Mouse (Mus musculus): ENCODE results near the gene Gpr152. TPM values are rescaled to one million over a fixed set of nuclear protein-coding genes. Genes with fewer than 3 reads are reported as not detected.

Gene Gpr152
- polyA plus RNA-seq, 1 experiment from 2014 or later: not detected

GRCm38 (mm10) chr19:4113806-4114230, 25.8 kb upstream of the Gpr152 start:
- peak; percentile 85 for ATAC-seq
- no peak overlapping the region for H3K4me3 ChIP-seq (ENCODE audit: low read depth, low read length)
- no peaks in the 10 kb centered on the region for H3K27me3 ChIP-seq (replicated peaks; ENCODE audit: control insufficient read depth, insufficient read depth, low read length)
- no peak for TF ChIP-seq CTCF (IDR thresholded peaks at IDR 0.05; ENCODE audit: low read depth)
- H3K36me3 ChIP-seq (ENCODE audit: control insufficient read depth, insufficient read depth): peaks cover 71% of the 10 kb centered on the region
- H3K4me2 ChIP-seq (replicated peaks; ENCODE audit: low read depth): peak overlapping the region; percentile 46
- H3K9me3 ChIP-seq (ENCODE audit: control insufficient read depth): no peaks in the 10 kb centered on the region
- H3K27ac ChIP-seq (ENCODE audit: low read depth, low read length): peak overlapping the region; percentile 97
- H3K4me1 ChIP-seq (replicated peaks; ENCODE audit: control insufficient read depth, insufficient read depth, low read length): peaks cover 5% of the 10 kb centered on the region
- WGBS: 14% methylated on average over 5 of the region's 5 CpGs
- H3K9ac ChIP-seq (ENCODE audit: low read depth, low read length): peak overlapping the region; percentile 35

GRCm38 (mm10) chr19:4114551-4114950, 25.0 kb upstream of the Gpr152 start:
- WGBS: 59% methylated on average over 10 of the region's 10 CpGs
- no peak for TF ChIP-seq CTCF (IDR thresholded peaks at IDR 0.05; ENCODE audit: low read depth)
- no peak; the same call in 1 of the 2 replicates for ATAC-seq
- H3K27ac ChIP-seq (ENCODE audit: low read depth, low read length): peak overlapping the region; percentile 97
- peaks cover 73% of the 10 kb centered on the region for H3K36me3 ChIP-seq (ENCODE audit: control insufficient read depth, insufficient read depth)
- no peak overlapping the region for H3K4me3 ChIP-seq (ENCODE audit: low read depth, low read length)
- no peaks in the 10 kb centered on the region for H3K9me3 ChIP-seq (ENCODE audit: control insufficient read depth)
- H3K27me3 ChIP-seq (replicated peaks; ENCODE audit: control insufficient read depth, insufficient read depth, low read length): no peaks in the 10 kb centered on the region
- H3K4me2 ChIP-seq (replicated peaks; ENCODE audit: low read depth): no peak overlapping the region
- H3K9ac ChIP-seq (ENCODE audit: low read depth, low read length): 0 out of 2 replicates have a peak overlapping the region, but pooled peaks have one; percentile 11
- H3K4me1 ChIP-seq (replicated peaks; ENCODE audit: control insufficient read depth, insufficient read depth, low read length): peaks cover 5% of the 10 kb centered on the region

DNA sequence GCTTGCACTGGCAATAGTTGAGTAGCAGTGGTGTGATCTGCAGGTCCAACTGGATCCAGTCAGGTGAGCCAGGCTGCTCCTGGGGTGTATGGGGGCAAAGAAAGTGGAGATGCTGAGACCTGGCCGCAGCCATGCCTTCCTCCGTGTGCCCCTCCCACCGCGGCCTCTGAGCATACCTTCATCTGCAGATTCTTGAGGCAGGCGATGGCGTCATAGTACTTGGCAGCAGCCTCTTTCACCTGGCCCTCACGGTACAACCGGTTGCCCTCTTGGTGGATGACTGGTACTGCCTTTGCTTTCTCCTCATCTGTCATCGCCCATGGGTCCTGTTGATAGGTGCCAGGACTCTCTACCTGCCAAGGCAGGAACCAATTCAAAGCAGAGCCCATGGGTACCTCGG, 24.4 kb upstream of the Gpr152 start:
- Histone ChIP-seq H3K27ac (ENCODE audit: low read depth, low read length) (0 out of 2 replicates have a peak overlapping the region, but pooled peaks have one; percentile 97), H3K4me3 (ENCODE audit: low read depth, low read length) (no peak overlapping the region), H3K4me1 (replicated peaks; ENCODE audit: control insufficient read depth, insufficient read depth, low read length) (peaks cover 5% of the 10 kb centered on the region), H3K9me3 (ENCODE audit: control insufficient read depth) (no peaks in the 10 kb centered on the region), H3K4me2 (replicated peaks; ENCODE audit: low read depth) (no peak overlapping the region), H3K36me3 (ENCODE audit: control insufficient read depth, insufficient read depth) (peaks cover 73% of the 10 kb centered on the region), H3K9ac (ENCODE audit: low read depth, low read length) (peak overlapping the region; percentile 11; the same call in 1 of the 2 replicates), H3K27me3 (replicated peaks; ENCODE audit: control insufficient read depth, insufficient read depth, low read length) (no peaks in the 10 kb centered on the region)
- no peak for ATAC-seq
- WGBS: 96% methylated on average over 10 of the region's 10 CpGs
- TF ChIP-seq CTCF (IDR thresholded peaks at IDR 0.05; ENCODE audit: low read depth): no peak

GRCm38 (mm10) chr19:4115816-4116215, 23.8 kb upstream of the Gpr152 start:
- no peak overlapping the region for H3K4me3 ChIP-seq (ENCODE audit: low read depth, low read length)
- no peaks in the 10 kb centered on the region for H3K27me3 ChIP-seq (replicated peaks; ENCODE audit: control insufficient read depth, insufficient read depth, low read length)
- H3K4me1 ChIP-seq (replicated peaks; ENCODE audit: control insufficient read depth, insufficient read depth, low read length): peaks cover 8% of the 10 kb centered on the region
- no peaks in the 10 kb centered on the region for H3K9me3 ChIP-seq (ENCODE audit: control insufficient read depth)
- WGBS: 90% methylated on average over 11 of the region's 11 CpGs
- 0 out of 2 replicates have a peak overlapping the region, but pooled peaks have one; percentile 97 for H3K27ac ChIP-seq (ENCODE audit: low read depth, low read length)
- ATAC-seq: no peak
- H3K4me2 ChIP-seq (replicated peaks; ENCODE audit: low read depth): no peak overlapping the region
- TF ChIP-seq CTCF (IDR thresholded peaks at IDR 0.05; ENCODE audit: low read depth): no peak
- no peak overlapping the region for H3K9ac ChIP-seq (ENCODE audit: low read depth, low read length)
- peaks cover 72% of the 10 kb centered on the region for H3K36me3 ChIP-seq (ENCODE audit: control insufficient read depth, insufficient read depth)

DNA sequence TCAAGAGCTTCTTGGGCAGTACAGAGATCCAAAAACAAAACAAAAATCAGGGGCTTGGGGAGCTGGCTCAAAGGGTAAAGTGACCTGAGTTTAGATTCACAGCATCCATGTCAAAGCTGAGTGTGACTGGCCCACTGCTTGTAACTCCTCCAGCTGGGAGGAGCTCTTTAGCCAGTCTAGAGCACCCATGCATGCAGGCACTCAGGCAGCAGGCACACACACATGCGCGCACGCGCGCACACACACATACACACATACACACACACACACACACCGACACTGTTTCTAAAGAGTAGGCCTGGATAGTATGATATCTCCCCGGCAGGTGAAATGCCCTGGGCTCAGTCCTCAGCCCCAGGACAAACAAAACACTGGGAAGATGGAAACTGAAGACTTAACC, 22.6 kb upstream of the Gpr152 start:
- Histone ChIP-seq H3K4me2 (replicated peaks; ENCODE audit: low read depth) (no peak overlapping the region), H3K9ac (ENCODE audit: low read depth, low read length) (no peak overlapping the region), H3K27ac (ENCODE audit: low read depth, low read length) (no peak overlapping the region), H3K27me3 (replicated peaks; ENCODE audit: control insufficient read depth, insufficient read depth, low read length) (no peaks in the 10 kb centered on the region), H3K4me3 (ENCODE audit: low read depth, low read length) (no peak overlapping the region), H3K4me1 (replicated peaks; ENCODE audit: control insufficient read depth, insufficient read depth, low read length) (peaks cover 8% of the 10 kb centered on the region), H3K9me3 (ENCODE audit: control insufficient read depth) (no peaks in the 10 kb centered on the region), H3K36me3 (ENCODE audit: control insufficient read depth, insufficient read depth) (peaks cover 60% of the 10 kb centered on the region)
- no peak for TF ChIP-seq CTCF (IDR thresholded peaks at IDR 0.05; ENCODE audit: low read depth)
- WGBS: 97% methylated on average over 7 of the region's 7 CpGs
- no peak for ATAC-seq

DNA sequence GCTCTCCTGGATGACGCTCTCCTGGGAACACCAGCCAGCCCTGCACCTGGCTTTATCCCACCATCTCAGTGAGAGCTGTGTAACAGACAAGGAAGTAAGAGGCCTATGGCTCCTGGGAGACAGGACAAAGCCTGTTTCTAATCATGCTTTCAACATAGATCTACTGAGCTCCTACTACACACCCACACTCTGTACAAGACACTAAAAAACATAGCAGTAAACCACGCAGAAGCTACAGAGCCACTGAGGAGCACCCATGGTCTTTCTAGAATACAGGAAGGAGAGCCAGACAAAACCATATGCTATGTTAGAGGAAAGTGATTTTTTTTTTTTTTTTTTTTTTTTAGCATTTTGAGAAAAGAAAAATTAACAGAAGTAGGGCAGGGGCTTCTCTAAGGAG, 21.2 kb upstream of the Gpr152 start:
- no peak for ATAC-seq
- Histone ChIP-seq H3K9ac (ENCODE audit: low read depth, low read length) (no peak overlapping the region), H3K36me3 (ENCODE audit: control insufficient read depth, insufficient read depth) (peaks cover 46% of the 10 kb centered on the region), H3K4me2 (replicated peaks; ENCODE audit: low read depth) (no peak overlapping the region), H3K4me3 (ENCODE audit: low read depth, low read length) (no peak overlapping the region), H3K9me3 (ENCODE audit: control insufficient read depth) (no peaks in the 10 kb centered on the region), H3K27ac (ENCODE audit: low read depth, low read length) (no peak overlapping the region), H3K27me3 (replicated peaks; ENCODE audit: control insufficient read depth, insufficient read depth, low read length) (no peaks in the 10 kb centered on the region), H3K4me1 (replicated peaks; ENCODE audit: control insufficient read depth, insufficient read depth, low read length) (peaks cover 3% of the 10 kb centered on the region)
- TF ChIP-seq CTCF (IDR thresholded peaks at IDR 0.05; ENCODE audit: low read depth): no peak
- 94% methylated on average over 2 of the region's 2 CpGs for WGBS

Measured in intestine, postnatal 0 days (tissue).